Mouse (Mus musculus) cerebellum, postnatal 4 days (tissue): ENCODE data around the gene Insm2.
"Not testable (repeated sequence)": the region's sequence is repeated elsewhere in the genome, so short reads cannot be mapped to it uniquely, and the experiment has no call there.

Experiments
- DNase-seq, 2 experiments: peaks; one replicate each; pipeline ENCODE4 v3.0.0; 2022; ENCODE audit warnings: low spot score in 2 of 2, mixed read lengths in 1 of 2

The Insm2 gene

GRCm38 (mm10) chr12:55598887-55599561 is at the start of gene Insm2:
Gene Insm2 (plus strand): TSS chr12:55599427.
- peak; percentile 28 to 55 for DNase-seq

GRCm38 (mm10) chr12:55554901-55555300 is 44.3 kb upstream of the Insm2 start:
- DNase-seq: not testable (repeated sequence)

- DNase-seq: no peak
Measured at GRCm38 (mm10) chr12:55557866-55558265, 41.4 kb upstream of the Insm2 start.

- DNase-seq: no peak
Measured at GRCm38 (mm10) chr12:55559184-55559855, 39.9 kb upstream of the Insm2 start.

GRCm38 (mm10) chr12:55560025-55560690 is 39.1 kb upstream of the Insm2 start:
- no peak for DNase-seq

- no peak for DNase-seq
Measured at GRCm38 (mm10) chr12:55563742-55564141, 35.5 kb upstream of the Insm2 start.

- no peak for DNase-seq
Measured at GRCm38 (mm10) chr12:55564187-55564963, 34.9 kb upstream of the Insm2 start.

- no peak for DNase-seq
Measured at GRCm38 (mm10) chr12:55565206-55565605, 34.0 kb upstream of the Insm2 start, which contains the start of gene Aldoart2. Gene Aldoart2 (plus strand): TSS chr12:55565239.

GRCm38 (mm10) chr12:55565867-55566266 is 33.4 kb upstream of the Insm2 start:
- no peak for DNase-seq

GRCm38 (mm10) chr12:55566837-55567236 is 32.4 kb upstream of the Insm2 start:
- DNase-seq: no peak

- no peak for DNase-seq
Measured at GRCm38 (mm10) chr12:55568466-55568865, 30.8 kb upstream of the Insm2 start.

- no peak for DNase-seq
Measured at GRCm38 (mm10) chr12:55569676-55570075, 29.6 kb upstream of the Insm2 start.

GRCm38 (mm10) chr12:55570646-55571045 is 28.6 kb upstream of the Insm2 start:
- no peak for DNase-seq

GRCm38 (mm10) chr12:55571181-55571580 is 28.0 kb upstream of the Insm2 start:
- DNase-seq: no peak

- DNase-seq: no peak
Measured at GRCm38 (mm10) chr12:55571661-55572060, 27.6 kb upstream of the Insm2 start.

GRCm38 (mm10) chr12:55573089-55573488 is 26.1 kb upstream of the Insm2 start:
- DNase-seq: no peak

GRCm38 (mm10) chr12:55573794-55574193 is 25.4 kb upstream of the Insm2 start:
- no peak for DNase-seq

GRCm38 (mm10) chr12:55586936-55587335 is 12.3 kb upstream of the Insm2 start:
- not testable (repeated sequence) for DNase-seq

GRCm38 (mm10) chr12:55598537-55598886 is 715 bp upstream of the Insm2 start:
- no peak for DNase-seq

GRCm38 (mm10) chr12:55599639-55600502 is 644 bp downstream of the Insm2 start:
- peak in 1 of 2 experiments; percentile 51 for DNase-seq

- DNase-seq: no peak
Measured at GRCm38 (mm10) chr12:55600503-55600994, 1.3 kb downstream of the Insm2 start.
